Mouse (Mus musculus) adrenal gland, postnatal 25 days (tissue): ENCODE data around the gene Ciart. TPM values are rescaled to one million over a fixed set of nuclear protein-coding genes. Genes with fewer than 3 reads are reported as not detected.
"Not testable (repeated sequence)": the region's sequence is repeated elsewhere in the genome, so short reads cannot be mapped to it uniquely, and the experiment has no call there.

Source experiments
- DNase-seq: peaks from one replicate; pipeline ENCODE4 v3.0.0; 2021; ENCODE audit warnings: mixed read lengths
- total RNA-seq: library from RNA; stranded (reverse); gene quantifications from 2 replicates; pipeline ENCODE4 v1.2.3, GENCODE M21; 2021

Gene Ciart
- total RNA-seq, 1 experiment from 2014 or later: 8.3 TPM

- no peak for DNase-seq
Measured at GRCm38 (mm10) chr3:95865050-95865449, 17.0 kb downstream of the Ciart start.

GRCm38 (mm10) chr3:95863578-95863977 is 18.5 kb downstream of the Ciart start:
- no peak for DNase-seq

DNA sequence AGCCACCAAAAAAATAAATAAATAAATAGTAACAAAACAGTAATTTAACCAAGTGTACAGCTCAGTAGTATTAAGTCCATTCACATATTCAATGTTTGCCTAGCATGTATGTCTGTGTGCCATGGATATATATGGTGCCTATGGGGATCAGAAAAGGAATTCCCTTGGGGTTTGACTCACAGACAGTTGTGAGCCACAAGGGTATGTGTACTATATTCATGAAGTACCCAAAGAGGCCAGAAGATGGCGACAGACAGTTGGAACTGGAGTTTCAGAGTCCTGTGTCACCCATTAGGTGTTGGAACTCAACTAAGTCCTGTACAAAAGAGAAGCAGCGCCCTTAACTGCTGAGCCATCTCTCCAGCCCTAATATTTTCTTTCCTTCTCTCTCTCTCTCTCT is 20.3 kb downstream of the Ciart start:
- no peak for DNase-seq

DNA sequence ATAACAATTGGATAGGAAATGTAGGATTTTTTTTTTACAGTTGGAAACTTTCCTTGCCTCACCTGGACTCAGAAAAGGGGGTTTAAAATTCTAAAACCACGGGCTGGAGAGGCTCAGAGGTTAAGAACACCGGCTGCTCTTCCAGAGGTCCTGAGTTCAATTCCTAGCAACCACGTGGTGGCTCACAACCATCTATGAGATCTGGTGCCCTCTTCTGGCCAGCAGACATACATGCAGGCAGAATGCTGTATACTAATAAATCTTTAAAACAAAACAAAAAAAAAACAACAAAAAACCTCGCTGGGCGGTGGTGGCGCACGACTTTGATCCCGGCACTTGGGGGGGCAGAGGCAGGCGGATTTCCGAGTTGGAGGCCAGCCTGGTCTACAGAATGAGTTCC is 20.8 kb downstream of the Ciart start:
- no peak for DNase-seq

DNA sequence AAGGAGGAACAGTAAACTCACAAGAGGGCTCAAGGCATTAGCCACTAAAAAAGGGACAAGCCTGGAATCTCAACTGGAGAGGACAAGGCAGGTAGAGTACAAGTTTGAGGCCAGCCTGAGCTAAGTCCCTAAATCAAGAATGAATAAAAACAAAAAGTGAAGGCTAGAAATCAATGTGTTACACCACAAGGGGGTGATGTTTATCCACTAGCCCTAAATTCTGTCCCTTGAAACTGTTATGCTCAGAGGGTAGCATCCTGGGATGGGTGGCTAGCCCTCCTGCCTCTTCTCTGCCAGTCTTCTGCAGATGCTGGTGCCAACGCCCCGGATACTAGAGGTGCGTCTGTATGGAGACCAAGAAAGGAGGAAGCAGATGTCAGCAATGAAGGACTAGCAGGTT is 21.7 kb downstream of the Ciart start:
- DNase-seq: no peak

- not testable (repeated sequence) for DNase-seq
Measured at GRCm38 (mm10) chr3:95858278-95858677, 23.8 kb downstream of the Ciart start.

- not testable (repeated sequence) for DNase-seq
Measured at GRCm38 (mm10) chr3:95857050-95857449, 25.0 kb downstream of the Ciart start.

GRCm38 (mm10) chr3:95856115-95856514 is 25.9 kb downstream of the Ciart start:
- no peak for DNase-seq

DNA sequence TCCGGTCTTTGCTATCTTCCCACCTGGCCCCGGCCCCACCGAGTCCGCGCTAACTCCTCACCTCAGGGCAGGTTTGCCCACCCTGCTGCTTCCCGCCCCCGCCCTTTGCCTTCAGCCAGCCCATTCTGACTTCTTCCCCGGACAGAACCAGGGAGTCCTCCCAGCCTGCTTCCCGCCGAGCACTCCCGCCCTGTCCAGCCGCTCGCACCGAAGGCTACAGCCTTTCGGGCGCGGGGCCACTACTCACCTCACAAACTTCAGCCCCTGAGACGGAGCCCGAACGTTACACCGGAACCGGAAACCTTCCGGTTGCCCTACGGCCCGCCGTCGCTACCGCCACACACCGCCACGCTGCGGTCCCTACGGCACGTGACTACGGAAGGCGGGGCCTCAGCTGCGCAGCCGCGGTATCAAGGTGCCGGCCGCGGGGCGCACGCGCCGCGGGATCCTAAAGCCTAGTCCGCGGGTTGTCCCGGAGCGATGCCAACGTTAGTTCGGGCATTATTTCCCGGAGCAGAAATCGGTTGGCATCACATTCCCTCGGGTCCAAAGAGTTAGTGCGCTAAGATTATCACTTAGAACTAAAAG is 26.5 kb downstream of the Ciart start, which contains the start of gene Prpf3:
Prpf3 (minus strand) TSS at position 384 of the 588 bp plus-strand sequence.
- peak; percentile 95 for DNase-seq

DNA sequence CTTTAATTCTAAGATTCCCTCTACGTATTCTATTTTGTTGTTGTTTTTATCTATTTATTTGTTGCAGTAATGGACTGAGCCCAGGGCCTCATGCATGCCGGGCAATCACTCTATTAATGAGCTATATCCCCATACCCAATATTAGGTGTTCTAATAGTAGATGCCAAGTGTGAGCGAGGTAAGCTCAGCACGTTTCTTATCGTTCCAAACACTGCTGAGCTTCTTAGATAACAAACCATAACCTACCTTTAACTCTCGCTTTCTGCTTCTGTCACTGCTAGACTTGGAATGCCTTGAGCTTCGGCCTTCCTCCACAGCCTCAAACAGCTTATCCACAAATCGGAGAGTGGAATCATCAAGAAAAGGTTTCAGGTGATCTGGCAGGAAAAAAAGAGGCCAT is 30.7 kb downstream of the Ciart start:
- DNase-seq: no peak

- DNase-seq: no peak
Measured at GRCm38 (mm10) chr3:95850611-95851010, 31.4 kb downstream of the Ciart start.

DNA sequence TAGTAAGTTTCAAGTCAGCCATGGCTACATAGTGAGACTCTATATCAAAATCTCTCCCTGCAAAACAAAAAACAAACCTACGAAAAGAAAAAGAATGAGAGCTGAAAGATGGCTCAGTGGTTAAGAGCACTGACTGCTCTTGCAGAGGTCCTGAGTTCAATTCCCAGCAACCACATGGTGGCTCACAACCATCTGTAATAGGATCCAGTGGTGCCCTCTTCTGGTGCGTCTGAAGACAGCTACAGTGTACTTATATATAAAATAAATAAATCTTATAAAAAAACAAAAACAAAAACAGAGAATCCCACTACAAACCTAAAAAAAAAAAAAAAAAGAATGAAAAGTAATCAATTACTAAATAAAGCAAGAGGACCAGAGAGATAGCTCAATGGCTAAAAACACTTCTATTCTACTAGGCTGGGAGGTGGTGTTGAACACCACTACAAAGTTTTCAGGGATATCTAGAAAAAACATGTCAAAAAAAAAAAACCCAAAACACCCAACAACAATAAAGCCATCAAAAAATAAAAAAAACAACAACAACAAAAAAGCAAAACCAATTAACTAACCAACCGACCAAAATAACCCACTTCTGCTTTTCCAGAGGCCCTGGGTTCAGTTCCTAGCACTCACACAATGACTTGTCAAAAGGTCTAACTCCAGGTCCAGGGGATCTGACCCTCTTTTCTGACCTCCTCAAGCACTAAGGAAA is 39.4 kb downstream of the Ciart start:
- no peak for DNase-seq

DNA sequence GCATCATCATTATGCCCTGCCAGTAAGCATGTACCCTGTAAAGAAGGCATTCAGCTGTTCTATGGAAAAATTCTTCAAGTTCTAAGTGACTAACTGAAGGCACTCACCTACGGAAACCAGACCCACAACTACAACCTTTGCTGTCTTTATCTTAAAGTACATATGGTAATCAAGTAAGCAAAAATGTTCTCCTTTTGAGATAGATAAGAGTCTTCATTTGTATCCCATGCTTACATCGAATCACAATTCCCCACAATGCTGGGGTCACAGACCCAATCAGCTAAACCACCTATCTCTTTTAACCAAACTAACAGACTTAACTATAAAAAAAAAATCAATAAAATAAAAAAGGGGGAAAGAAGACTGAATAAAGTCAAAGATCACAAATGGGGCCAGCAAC is 42.8 kb downstream of the Ciart start:
- DNase-seq: no peak

- DNase-seq: no peak
Measured at GRCm38 (mm10) chr3:95829053-95829452, 53.0 kb downstream of the Ciart start.

Other genes starting within 250 kb of the Ciart start
- 165 and 167 TPM in 2 replicates for gene Mcl1, start 223.5 kb downstream of the Ciart start, total RNA-seq
- gene Adamtsl4, start 194.3 kb downstream of the Ciart start, total RNA-seq: 5.6 and 6.1 TPM in 2 replicates
- 306 and 318 TPM in 2 replicates for gene Ecm1, start 142.7 kb downstream of the Ciart start, total RNA-seq
- gene Tars2, start 122.0 kb downstream of the Ciart start, total RNA-seq: 54.5 and 58.8 TPM in 2 replicates
- gene Rprd2, start 63.4 kb downstream of the Ciart start, total RNA-seq: 53.4 and 54.9 TPM in 2 replicates
- 32.3 and 32.7 TPM in 2 replicates for gene Prpf3, start 26.4 kb downstream of the Ciart start, total RNA-seq
- 272 and 279 TPM in 2 replicates for gene Mrps21, start 10.7 kb downstream of the Ciart start, total RNA-seq
- gene BC028528, start 9.8 kb upstream of the Ciart start, total RNA-seq: 9.3 and 10.3 TPM in 2 replicates
- gene Aph1a, start 11.7 kb upstream of the Ciart start, total RNA-seq: 93.3 and 145 TPM in 2 replicates
- 2.7 and 5.7 TPM in 2 replicates for gene Car14, start 22.4 kb upstream of the Ciart start, total RNA-seq
- gene Anp32e, start 47.0 kb upstream of the Ciart start, total RNA-seq: 77.8 and 94.0 TPM in 2 replicates
- gene Plekho1, start 113.8 kb upstream of the Ciart start, total RNA-seq: 18.6 and 25.1 TPM in 2 replicates
- gene Vps45, start 176.2 kb upstream of the Ciart start, total RNA-seq: 39.0 and 41.2 TPM in 2 replicates
- 25.8 and 40.5 TPM in 2 replicates for gene Otud7b, start 222.3 kb upstream of the Ciart start, total RNA-seq